10 mouse cellular contexts compared by ENCODE assay signal in genomic region chr10:116768642-116769041, GRCm38 (mm10).
DNase-seq lines count a peak whose midpoint lies in the region; ATAC-seq and TF ChIP-seq lines count a peak whose summit lies in the region.
"Had no signal": no experiment of that assay in that cellular context is flagged by ENCODE, and none has a peak within 500 bp of the region (broad histone marks: within the 10 kb centered on the region; RNA-seq: fewer than 3 reads in every experiment).

No protein-coding gene starts in this region.

- no peaks in the 10 kb centered on the region for H3K36me3 ChIP-seq in kidney, postnatal 0 days (ENCODE audit: insufficient read depth, low read length)
- no peaks in the 10 kb centered on the region for H3K36me3 ChIP-seq in kidney, embryonic 14.5 days (ENCODE audit: control insufficient read depth, insufficient read depth, low read length)
- H3K36me3 ChIP-seq in heart, embryonic 10.5 days: no peaks in the 10 kb centered on the region

- H3K27ac ChIP-seq in kidney, postnatal 0 days: no peak overlapping the region
- H3K27ac ChIP-seq in kidney, embryonic 14.5 days (ENCODE audit: low read depth, low read length): no peak overlapping the region
- H3K27ac ChIP-seq in heart, embryonic 10.5 days: peak overlapping the region; percentile 56; the same call in 1 of the 2 replicates
- H3K27ac ChIP-seq: macrophage had no signal

- H3K9ac ChIP-seq in kidney, postnatal 0 days (ENCODE audit: low read depth, low read length): no peak overlapping the region
- H3K9ac ChIP-seq in kidney, embryonic 14.5 days (ENCODE audit: low read depth, low read length): no peak overlapping the region

- DNase-seq in adrenal gland, adult 2 months: peak; percentile 10
- no peak for DNase-seq in adrenal gland, adult 18-20 months (ENCODE audit: low spot score in 2 of 2)
- DNase-seq in kidney, postnatal 0 days (ENCODE audit: low spot score): peak; percentile 66
- DNase-seq in heart, embryonic 10.5 days (ENCODE audit: low spot score): no peak
- peak; percentile 51 for DNase-seq in lung, postnatal 10 days
- no peak for DNase-seq in spleen, adult 12 weeks (ENCODE audit: low spot score)
- DNase-seq: right cerebral cortex, postnatal 25 days had no signal

- WGBS in kidney, postnatal 0 days: 43% methylated on average over 13 of the region's 13 CpGs
- 47% methylated on average over 13 of the region's 13 CpGs for WGBS in kidney, embryonic 14.5 days
- 48% methylated on average over 13 of the region's 13 CpGs for WGBS in heart, embryonic 10.5 days

- H3K9me3 ChIP-seq in kidney, postnatal 0 days (replicated peaks; ENCODE audit: low read length): no peaks in the 10 kb centered on the region
- no peaks in the 10 kb centered on the region for H3K9me3 ChIP-seq in kidney, embryonic 14.5 days (ENCODE audit: control insufficient read depth, low read length)
- no peaks in the 10 kb centered on the region for H3K9me3 ChIP-seq in heart, embryonic 10.5 days

- peak overlapping the region; percentile 25; the same call in 1 of the 2 replicates for H3K4me2 ChIP-seq in kidney, postnatal 0 days (ENCODE audit: low read length)
- H3K4me2 ChIP-seq in kidney, embryonic 14.5 days (replicated peaks; ENCODE audit: low read depth, low read length): no peak overlapping the region

- no peak for TF ChIP-seq CTCF in kidney, postnatal 0 days (IDR thresholded peaks at IDR 0.05; ENCODE audit: low read depth)

- H3K4me1 ChIP-seq in kidney, postnatal 0 days (replicated peaks; ENCODE audit: insufficient read depth, low read length): no peaks in the 10 kb centered on the region
- H3K4me1 ChIP-seq in kidney, embryonic 14.5 days (ENCODE audit: control insufficient read depth, insufficient read depth, low read length): 0 out of 2 replicates have a peak, but pooled peaks cover 3% of the 10 kb centered on the region
- peaks cover 39% of the 10 kb centered on the region for H3K4me1 ChIP-seq in heart, embryonic 10.5 days

- H3K4me3 ChIP-seq in kidney, postnatal 0 days (replicated peaks; ENCODE audit: low read depth, low read length): no peak overlapping the region
- H3K4me3 ChIP-seq in kidney, embryonic 14.5 days (ENCODE audit: low read length): no peak overlapping the region
- H3K4me3 ChIP-seq in heart, embryonic 10.5 days: no peak overlapping the region

- ATAC-seq in kidney, postnatal 0 days (replicated peaks; ENCODE audit: low FRiP score, low read depth): no peak; the same call in 1 of the 2 replicates
- ATAC-seq in kidney, embryonic 14.5 days (ENCODE audit: low FRiP score, low TSS enrichment): no peak
- ATAC-seq in granulocyte monocyte progenitor cell, adult 5-6 weeks (replicated peaks; ENCODE audit: poor library complexity, severe bottlenecking): no peak

- H3K27me3 ChIP-seq in kidney, postnatal 0 days (ENCODE audit: insufficient read depth, low read length): no peaks in the 10 kb centered on the region
- H3K27me3 ChIP-seq in kidney, embryonic 14.5 days (ENCODE audit: control insufficient read depth, insufficient read depth, low read length): no peaks in the 10 kb centered on the region
- no peaks in the 10 kb centered on the region for H3K27me3 ChIP-seq in heart, embryonic 10.5 days (ENCODE audit: insufficient read depth, poor library complexity, severe bottlenecking)

Comparison
In these comparisons a context has a peak if more than half of its experiments do, and no peak if none do; other contexts are left out.
1. DNase-seq: peak in adrenal gland, adult 2 months (single experiment), kidney, postnatal 0 days (single experiment) and lung, postnatal 10 days (single experiment); none in adrenal gland, adult 18-20 months (0 of 2), heart, embryonic 10.5 days (single experiment) and spleen, adult 12 weeks (single experiment).